Mouse (Mus musculus) CH12.LX (cell line): Measurements from ENCODE around the gene Ikzf2.

Source experiments
- CTCF ChIP-seq, 2 experiments: IDR thresholded peaks in 1 of 2; conservative IDR thresholded peaks in 1 of 2; 2 replicates each; pipeline ENCODE4 v1.5.1; 2011 to 2012; ENCODE audit warnings: low read depth in 2 of 2, low read length in 2 of 2, improper control_type of control experiment in 1 of 2, inconsistent platforms in 1 of 2, mild to moderate bottlenecking in 1 of 2, moderate library complexity in 1 of 2
- EP300 ChIP-seq: IDR thresholded peaks from 2 replicates; pipeline ENCODE4 v1.6.1; 2011; ENCODE audit warnings: low read length, improper control_type of control experiment
- HCFC1 ChIP-seq: IDR thresholded peaks from 2 replicates; pipeline ENCODE4 v1.6.1; 2012; ENCODE audit warnings: low read depth, mild to moderate bottlenecking, inconsistent platforms, low read length, improper control_type of control experiment
- JUND ChIP-seq: conservative IDR thresholded peaks from 2 replicates; pipeline ENCODE4 v1.6.1; 2011; ENCODE audit warnings: low read depth, low read length, improper control_type of control experiment
- MAFK ChIP-seq: IDR thresholded peaks from 2 replicates; pipeline ENCODE4 v1.6.1; 2011; ENCODE audit warnings: low read length, improper control_type of control experiment; ENCODE audit not compliant: insufficient replicate concordance
- POLR2A ChIP-seq: IDR thresholded peaks from 2 replicates; pipeline ENCODE4 v1.6.1; 2011; ENCODE audit warnings: low read depth, mild to moderate bottlenecking, improper control_type of control experiment, low read length
- USF1 ChIP-seq: IDR thresholded peaks from 2 replicates; pipeline ENCODE4 v1.6.1; 2014; ENCODE audit warnings: low read depth, mild to moderate bottlenecking, inconsistent platforms, low read length, improper control_type of control experiment

DNA sequence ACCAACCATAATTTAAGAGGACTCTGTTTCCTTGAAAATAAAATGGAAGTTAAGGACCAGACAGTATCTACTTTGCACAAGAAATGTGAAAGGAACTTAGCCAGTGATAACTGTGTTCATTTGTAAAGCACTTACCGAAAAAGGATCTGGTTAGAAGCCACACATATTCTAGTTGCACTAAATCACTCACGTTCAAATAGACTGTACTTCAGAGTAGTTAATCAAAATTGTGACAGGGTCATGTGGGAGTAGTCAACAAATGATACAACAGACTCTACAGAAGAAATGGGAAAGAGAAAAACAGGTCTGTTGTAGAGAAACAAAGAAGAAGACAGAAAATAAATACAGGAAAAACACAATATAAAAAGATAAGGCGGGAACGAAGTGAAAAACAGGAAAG, 158.3 kb downstream of the Ikzf2 start:
- TF ChIP-seq USF1 (no peak), POLR2A (no peak), CTCF (conservative IDR thresholded peaks at IDR 0.05 in 1 of 2, IDR thresholded peaks at IDR 0.05 in 1 of 2; ENCODE audit: low read depth in 2 of 2, low read length in 2 of 2) (no peak), JUND (no peak), HCFC1 (no peak), EP300 (no peak), MAFK (no peak)
